Mouse (Mus musculus) heart, embryonic 11.5 days (tissue): ENCODE data around the gene Slco1b2. TPM values are rescaled to one million over a fixed set of nuclear protein-coding genes. Genes with fewer than 3 reads are reported as not detected.
"Not testable (repeated sequence)": the region's sequence is repeated elsewhere in the genome, so short reads cannot be mapped to it uniquely, and the experiment has no call there.

Experiments used
- ATAC-seq: fragments of 200-750 bp; cut with Nextera tagmentation; replicated peaks from 2 replicates; pipeline ENCODE4 v1.8.0; 2017; ENCODE audit warnings: moderate library complexity; ENCODE audit not compliant: insufficient number of reproducible peaks, low FRiP score, low TSS enrichment
- H3K27ac ChIP-seq: fragments of 300-500 bp; sonication (generic); 2 replicates; pipeline ENCODE4 v1.5.1; 2014; ENCODE audit warnings: mild to moderate bottlenecking, low read depth, low read length
- H3K27me3 ChIP-seq: fragments of 300-500 bp; sonication (generic); 2 replicates; pipeline ENCODE4 v1.6.1; 2014; ENCODE audit warnings: mild to moderate bottlenecking, low read length, mixed read lengths; ENCODE audit not compliant: control insufficient read depth, insufficient read depth
- H3K36me3 ChIP-seq: fragments of 300-500 bp; sonication (generic); 2 replicates; pipeline ENCODE4 v1.6.1; 2014; ENCODE audit warnings: mild to moderate bottlenecking, low read length, moderate library complexity, mixed read lengths; ENCODE audit not compliant: control insufficient read depth, insufficient read depth
- H3K4me1 ChIP-seq: fragments of 300-500 bp; sonication (generic); 2 replicates; pipeline ENCODE4 v1.6.1; 2014; ENCODE audit warnings: low read length; ENCODE audit not compliant: control insufficient read depth, insufficient read depth
- H3K4me2 ChIP-seq: fragments of 300-500 bp; sonication (generic); 2 replicates; pipeline ENCODE4 v1.6.1; 2014; ENCODE audit warnings: mild to moderate bottlenecking, moderate library complexity
- H3K4me3 ChIP-seq: fragments of 300-500 bp; sonication (generic); 2 replicates; pipeline ENCODE4 v1.5.1; 2014; ENCODE audit warnings: low read depth, low read length
- H3K9ac ChIP-seq: fragments of 300-500 bp; sonication (generic); 2 replicates; pipeline ENCODE4 v1.6.1; 2014; ENCODE audit warnings: mild to moderate bottlenecking, low read depth, low read length, moderate library complexity
- H3K9me3 ChIP-seq: fragments of 300-500 bp; sonication (generic); replicated peaks from 2 replicates; pipeline ENCODE4 v1.6.1; 2016; ENCODE audit warnings: low read length; ENCODE audit not compliant: control insufficient read depth
- WGBS: fragments of 180-500 bp; shearing (Covaris S2); extraction: QIAGEN DNeasy Blood & Tissue Kit; methylation state at CpG from one replicate; pipeline ENCODE4 v1.1.7; 2014; ENCODE audit not compliant: insufficient replicate concordance; 5-methylcytosine and 5-hydroxymethylcytosine counted together
- polyA plus RNA-seq: library from polyadenylated mRNA; unstranded; fragments of >200 nt; fragmentation: Nextera tagmentation; extraction: Ambion mirVana; gene quantifications from 2 replicates; pipeline ENCODE4 v1.2.1, GENCODE M21; 2014

Slco1b2 gene
- polyA plus RNA-seq, result not detected in 2 replicates

GRCm38 (mm10) chr6:141629291-141629690 is at the start of gene Slco1b2:
Gene Slco1b2 (plus strand): TSS chr6:141629518.
- no peak within 1 kb of the TSS for H3K4me3 ChIP-seq
- no peaks in the 10 kb centered on the region for H3K9me3 ChIP-seq
- H3K4me1 ChIP-seq, result no peaks in the 10 kb centered on the region
- 66% methylated on average over 3 of the region's 3 CpGs for WGBS
- H3K27ac ChIP-seq, result no peak within 1 kb of the TSS
- no peak within 1 kb of the TSS for H3K4me2 ChIP-seq
- no peaks in the 10 kb centered on the region for H3K36me3 ChIP-seq
- no peak within 1 kb of the TSS for H3K9ac ChIP-seq
- no peak for ATAC-seq
- no peaks in the 10 kb centered on the region for H3K27me3 ChIP-seq

GRCm38 (mm10) chr6:141584791-141585403 is 44.4 kb upstream of the Slco1b2 start:
- Histone ChIP-seq H3K9ac (no peak overlapping the region), H3K36me3 (no peaks in the 10 kb centered on the region), H3K4me3 (no peak overlapping the region), H3K4me1 (no peaks in the 10 kb centered on the region), H3K27ac (no peak overlapping the region), H3K4me2 (no peak overlapping the region), H3K9me3 (no peaks in the 10 kb centered on the region), H3K27me3 (no peaks in the 10 kb centered on the region)
- ATAC-seq, result no peak
- 75% methylated on average over 1 of the region's 1 CpGs for WGBS

GRCm38 (mm10) chr6:141590002-141590401 is 39.3 kb upstream of the Slco1b2 start:
- Histone ChIP-seq H3K9ac (no peak overlapping the region), H3K27me3 (no peaks in the 10 kb centered on the region), H3K4me1 (no peaks in the 10 kb centered on the region), H3K9me3 (no peaks in the 10 kb centered on the region), H3K27ac (no peak overlapping the region), H3K4me2 (no peak overlapping the region), H3K36me3 (no peaks in the 10 kb centered on the region), H3K4me3 (no peak overlapping the region)
- ATAC-seq, result no peak
- WGBS, result 62% methylated on average over 1 of the region's 1 CpGs

- H3K4me3 ChIP-seq, H3K4me2 ChIP-seq, H3K4me1 ChIP-seq, H3K9ac ChIP-seq, H3K27me3 ChIP-seq, H3K9me3 ChIP-seq, H3K36me3 ChIP-seq, H3K27ac ChIP-seq, ATAC-seq: not testable (repeated sequence)
- 54% methylated on average over 4 of the region's 4 CpGs for WGBS
These were observed 38.6 kb upstream of the Slco1b2 start for GRCm38 (mm10) chr6:141590598-141591200.

GRCm38 (mm10) chr6:141596081-141596480 is 33.2 kb upstream of the Slco1b2 start:
- no peak for ATAC-seq
- H3K4me1 ChIP-seq, result no peaks in the 10 kb centered on the region
- no peak overlapping the region for H3K9ac ChIP-seq

GRCm38 (mm10) chr6:141597037-141597436 is 32.3 kb upstream of the Slco1b2 start:
- no peaks in the 10 kb centered on the region for H3K4me1 ChIP-seq
- no peak overlapping the region for H3K27ac ChIP-seq
- no peak overlapping the region for H3K9ac ChIP-seq
- H3K4me3 ChIP-seq, result no peak overlapping the region
- ATAC-seq, result no peak
- H3K4me2 ChIP-seq, result no peak overlapping the region
- H3K27me3 ChIP-seq, result no peaks in the 10 kb centered on the region
- 92% methylated on average over 2 of the region's 2 CpGs for WGBS
- H3K36me3 ChIP-seq, result no peaks in the 10 kb centered on the region
- peaks cover 6% of the 10 kb centered on the region for H3K9me3 ChIP-seq

More at GRCm38 (mm10) chr6:141596081-141596480, 33.2 kb upstream of the Slco1b2 start:
- H3K4me3 ChIP-seq, result no peak overlapping the region
- peaks cover 6% of the 10 kb centered on the region for H3K9me3 ChIP-seq
- no peak overlapping the region for H3K4me2 ChIP-seq
- no peaks in the 10 kb centered on the region for H3K36me3 ChIP-seq
- WGBS, result 68% methylated on average over 2 of the region's 2 CpGs
- H3K27ac ChIP-seq, result no peak overlapping the region
- no peaks in the 10 kb centered on the region for H3K27me3 ChIP-seq

GRCm38 (mm10) chr6:141600940-141601339 is 28.4 kb upstream of the Slco1b2 start:
- Histone ChIP-seq H3K27ac (no peak overlapping the region), H3K36me3 (no peaks in the 10 kb centered on the region), H3K4me2 (no peak overlapping the region), H3K9me3 (peaks cover 6% of the 10 kb centered on the region), H3K4me1 (no peaks in the 10 kb centered on the region), H3K4me3 (no peak overlapping the region), H3K9ac (no peak overlapping the region), H3K27me3 (no peaks in the 10 kb centered on the region)
- ATAC-seq, result no peak
- 66% methylated on average over 9 of the region's 9 CpGs for WGBS

GRCm38 (mm10) chr6:141610702-141611260 is 18.5 kb upstream of the Slco1b2 start:
- no peaks in the 10 kb centered on the region for H3K27me3 ChIP-seq
- no peaks in the 10 kb centered on the region for H3K36me3 ChIP-seq
- WGBS, result 63% methylated on average over 2 of the region's 2 CpGs
- no peak overlapping the region for H3K4me3 ChIP-seq
- H3K9me3 ChIP-seq, result no peaks in the 10 kb centered on the region
- ATAC-seq, result no peak
- H3K4me1 ChIP-seq, result no peaks in the 10 kb centered on the region
- H3K4me2 ChIP-seq, result no peak overlapping the region
- no peak overlapping the region for H3K27ac ChIP-seq
- H3K9ac ChIP-seq, result no peak overlapping the region

GRCm38 (mm10) chr6:141614017-141614416 is 15.3 kb upstream of the Slco1b2 start:
- H3K4me1 ChIP-seq, result no peaks in the 10 kb centered on the region
- H3K9me3 ChIP-seq, result no peaks in the 10 kb centered on the region
- H3K9ac ChIP-seq, result no peak overlapping the region
- no peaks in the 10 kb centered on the region for H3K27me3 ChIP-seq
- no peak overlapping the region for H3K4me3 ChIP-seq
- H3K36me3 ChIP-seq, result no peaks in the 10 kb centered on the region
- H3K4me2 ChIP-seq, result no peak overlapping the region
- ATAC-seq, result no peak
- no peak overlapping the region for H3K27ac ChIP-seq
